Mouse (Mus musculus): ENCODE measurements around the gene Rarres1. TPM values are rescaled to one million over a fixed set of nuclear protein-coding genes. Genes with fewer than 3 reads are reported as not detected.
A peak's percentile ranks its signal among the peaks of the same experiment; 100 is the strongest.

Gene Rarres1
- polyA plus RNA-seq, 1 experiment from 2014 or later: 3.1 TPM

DNA sequence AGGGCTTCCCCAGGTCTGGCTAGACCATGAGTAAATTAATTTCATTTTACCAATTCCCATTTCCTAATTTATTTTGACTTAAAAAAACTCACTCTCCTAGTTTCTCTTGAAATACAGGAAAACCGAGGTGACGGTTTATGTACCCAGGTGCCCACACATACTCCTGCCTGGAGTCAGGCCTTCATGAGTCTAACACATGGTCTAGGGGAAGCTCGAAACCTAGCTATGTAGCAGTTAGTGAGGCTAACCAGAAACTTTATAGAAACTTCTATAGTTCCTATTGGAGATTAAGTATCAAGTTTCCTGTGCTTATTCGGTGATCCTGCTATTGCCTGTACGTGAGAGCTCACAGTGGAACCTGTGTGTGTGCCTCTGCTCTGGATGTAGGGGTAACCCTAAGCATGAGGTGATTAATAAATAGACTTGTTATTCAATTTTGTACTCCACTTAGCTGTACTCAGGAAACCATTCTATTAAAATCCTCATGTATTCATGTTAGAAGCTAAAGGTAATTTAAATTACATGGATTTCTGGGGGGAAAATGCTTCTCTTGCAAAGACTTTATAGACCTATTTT, 5.3 kb upstream of the Rarres1 start:
- Histone ChIP-seq H3K36me3 (replicated peaks) (no peaks in the 10 kb centered on the region), H3K27ac (replicated peaks) (no peak overlapping the region), H3K4me3 (replicated peaks) (no peak overlapping the region), H3K27me3 (peaks cover 17% of the 10 kb centered on the region), H3K4me2 (no peak overlapping the region), H3K4me1 (replicated peaks) (no peaks in the 10 kb centered on the region), H3K9me3 (replicated peaks) (no peaks in the 10 kb centered on the region), H3K9ac (no peak overlapping the region)
- ATAC-seq (ENCODE audit: insufficient read depth): no peak
- WGBS (ENCODE audit: insufficient replicate concordance): 67% methylated on average over 5 of the region's 5 CpGs

DNA sequence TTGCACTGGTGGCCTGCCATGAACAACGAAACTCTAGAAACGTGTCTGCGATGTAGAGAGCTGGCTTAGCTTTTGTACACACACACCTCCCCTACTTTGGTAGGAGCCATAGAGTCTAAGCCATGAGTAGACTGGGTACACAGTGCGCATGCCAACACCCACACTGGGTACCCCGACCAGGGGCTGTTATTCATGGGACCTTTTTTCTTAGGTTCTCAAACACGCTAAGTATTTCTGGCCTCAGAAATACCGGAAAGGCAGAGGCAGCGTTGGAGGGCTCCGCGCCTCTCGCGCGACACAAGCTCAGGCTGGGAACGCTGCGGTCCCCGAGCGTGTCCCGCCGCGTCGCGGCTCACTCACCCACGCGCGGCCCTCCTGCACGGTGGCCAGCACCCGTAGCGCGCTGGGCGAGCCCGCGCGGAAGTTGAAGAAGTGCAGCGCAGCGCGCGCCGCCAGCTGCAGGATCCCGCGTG, 486 bp downstream of the Rarres1 start:
- H3K4me3 ChIP-seq (replicated peaks): peak overlapping the region; percentile 53
- 0 out of 2 replicates have a peak, but pooled peaks cover 5% of the 10 kb centered on the region for H3K4me1 ChIP-seq (replicated peaks)
- no peak for ATAC-seq (ENCODE audit: insufficient read depth)
- WGBS (ENCODE audit: insufficient replicate concordance): 5% methylated on average over 40 of the region's 40 CpGs
- no peak overlapping the region for H3K9ac ChIP-seq
- peak overlapping the region; percentile 74 for H3K4me2 ChIP-seq
- H3K27me3 ChIP-seq: peaks cover 41% of the 10 kb centered on the region
- H3K9me3 ChIP-seq (replicated peaks): no peaks in the 10 kb centered on the region
- H3K36me3 ChIP-seq (replicated peaks): no peaks in the 10 kb centered on the region
- no peak overlapping the region for H3K27ac ChIP-seq (replicated peaks)

DNA sequence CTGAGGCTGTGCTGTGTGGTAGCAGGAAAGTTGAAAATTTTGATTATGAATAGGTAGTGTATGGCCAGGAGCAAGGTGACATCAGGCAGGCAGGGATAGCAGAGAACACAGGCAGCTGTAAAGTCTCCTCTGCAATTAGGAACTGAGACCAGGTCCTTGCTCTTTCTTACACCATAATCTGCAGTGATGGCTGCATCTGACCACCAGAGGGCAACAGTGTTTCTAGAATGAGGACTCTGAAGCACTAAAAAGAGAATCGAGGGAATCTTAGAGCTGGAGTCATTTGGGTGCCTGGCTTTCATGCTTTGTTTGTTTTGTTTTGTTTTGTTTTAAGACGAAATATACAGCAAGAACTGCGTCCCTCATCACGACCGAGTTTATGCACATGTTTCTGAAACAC, 2.5 kb downstream of the Rarres1 start:
- WGBS (ENCODE audit: insufficient replicate concordance): 0% methylated on average over 5 of the region's 5 CpGs
- ATAC-seq (ENCODE audit: insufficient read depth): no peak
- no peak overlapping the region for H3K4me2 ChIP-seq
- peaks cover 41% of the 10 kb centered on the region for H3K27me3 ChIP-seq
- H3K4me3 ChIP-seq (replicated peaks): no peak overlapping the region
- no peak overlapping the region for H3K27ac ChIP-seq (replicated peaks)
- no peaks in the 10 kb centered on the region for H3K36me3 ChIP-seq (replicated peaks)
- no peak overlapping the region for H3K9ac ChIP-seq
- H3K4me1 ChIP-seq (replicated peaks): 0 out of 2 replicates have a peak, but pooled peaks cover 5% of the 10 kb centered on the region
- no peaks in the 10 kb centered on the region for H3K9me3 ChIP-seq (replicated peaks)

DNA sequence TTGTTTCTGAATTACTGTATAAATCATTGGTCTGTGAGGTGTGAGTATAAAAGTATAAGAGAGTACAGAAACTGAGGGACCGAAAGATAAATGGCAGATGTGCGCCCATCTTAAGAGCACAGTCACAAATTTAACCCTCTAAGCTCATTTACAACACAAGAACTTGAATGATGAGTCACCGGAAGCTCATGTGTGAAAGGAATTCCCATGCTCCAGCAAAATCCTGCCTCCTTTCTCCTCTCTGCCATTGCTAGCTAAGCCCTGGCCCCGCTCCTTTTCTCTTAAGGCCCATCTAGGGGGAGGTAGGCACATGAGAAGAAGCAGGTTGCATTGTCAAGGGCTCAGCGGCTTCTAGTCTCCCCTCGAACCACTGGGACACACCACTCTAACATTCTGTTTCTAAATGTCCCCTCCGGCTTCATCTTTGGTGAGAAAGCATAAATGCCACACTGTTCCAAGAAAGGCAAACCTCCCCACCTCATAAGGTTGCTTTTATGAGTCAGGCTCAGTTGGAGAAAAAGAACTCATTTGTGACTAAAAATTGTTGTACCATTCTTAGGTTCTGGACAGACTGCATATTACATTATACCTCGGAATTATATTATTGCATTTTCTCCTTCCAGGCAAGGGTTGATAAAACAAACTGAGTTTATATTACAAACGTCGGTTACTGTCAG, 7.0 kb downstream of the Rarres1 start:
- Histone ChIP-seq H3K4me1 (replicated peaks) (no peaks in the 10 kb centered on the region), H3K9ac (no peak overlapping the region), H3K4me3 (replicated peaks) (no peak overlapping the region), H3K27me3 (peaks cover 2% of the 10 kb centered on the region), H3K27ac (replicated peaks) (no peak overlapping the region), H3K4me2 (no peak overlapping the region), H3K9me3 (replicated peaks) (no peaks in the 10 kb centered on the region), H3K36me3 (replicated peaks) (no peaks in the 10 kb centered on the region)
- no peak for ATAC-seq (ENCODE audit: insufficient read depth)
- 69% methylated on average over 10 of the region's 10 CpGs for WGBS (ENCODE audit: insufficient replicate concordance)

DNA sequence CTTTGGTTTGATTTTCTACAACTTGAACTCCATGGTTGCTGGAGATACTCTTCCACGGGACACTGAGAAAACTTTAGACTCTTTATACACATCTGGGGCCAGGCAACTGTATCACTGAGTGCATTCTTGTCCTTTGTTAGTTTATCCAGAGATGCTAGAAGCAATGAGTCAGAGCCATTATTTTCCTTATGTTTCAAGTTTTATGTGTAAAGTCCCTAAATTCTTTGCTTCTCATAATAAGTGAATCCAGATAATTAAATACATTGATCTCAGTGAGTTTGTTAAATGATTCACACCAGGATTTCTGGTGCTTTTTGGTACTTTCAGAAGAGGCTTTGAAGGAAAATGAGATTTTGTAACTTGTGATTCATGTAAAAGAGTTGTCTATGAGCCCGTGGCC, 10.0 kb downstream of the Rarres1 start:
- Histone ChIP-seq H3K27me3 (no peaks in the 10 kb centered on the region), H3K9me3 (replicated peaks) (no peaks in the 10 kb centered on the region), H3K4me3 (replicated peaks) (no peak overlapping the region), H3K4me2 (no peak overlapping the region), H3K27ac (replicated peaks) (no peak overlapping the region), H3K9ac (no peak overlapping the region), H3K36me3 (replicated peaks) (no peaks in the 10 kb centered on the region), H3K4me1 (replicated peaks) (no peaks in the 10 kb centered on the region)
- ATAC-seq (ENCODE audit: insufficient read depth): no peak
- WGBS (ENCODE audit: insufficient replicate concordance): 57% methylated on average over 2 of the region's 2 CpGs

DNA sequence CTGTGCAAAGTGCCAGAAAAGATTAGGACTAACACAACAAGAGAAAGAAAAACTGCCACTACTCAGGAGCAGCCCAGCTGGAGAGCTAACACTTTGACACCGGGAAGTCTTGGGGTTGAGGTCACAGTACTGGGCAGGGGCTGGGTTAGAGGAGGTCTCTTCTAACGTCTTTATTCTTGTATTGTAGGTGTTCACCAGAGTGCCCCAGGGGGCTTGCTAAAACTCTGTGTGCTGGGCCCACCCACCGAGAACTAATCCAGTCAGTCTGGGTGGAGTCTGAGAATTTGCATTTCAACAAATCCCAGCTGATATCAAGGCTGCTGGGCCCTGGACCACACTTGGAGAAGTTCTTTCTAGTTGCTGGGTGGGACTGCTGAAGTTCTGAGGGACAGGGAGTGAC, 11.4 kb downstream of the Rarres1 start:
- no peak for ATAC-seq (ENCODE audit: insufficient read depth)
- H3K9me3 ChIP-seq (replicated peaks): no peaks in the 10 kb centered on the region
- 16% methylated on average over 3 of the region's 3 CpGs for WGBS (ENCODE audit: insufficient replicate concordance)

DNA sequence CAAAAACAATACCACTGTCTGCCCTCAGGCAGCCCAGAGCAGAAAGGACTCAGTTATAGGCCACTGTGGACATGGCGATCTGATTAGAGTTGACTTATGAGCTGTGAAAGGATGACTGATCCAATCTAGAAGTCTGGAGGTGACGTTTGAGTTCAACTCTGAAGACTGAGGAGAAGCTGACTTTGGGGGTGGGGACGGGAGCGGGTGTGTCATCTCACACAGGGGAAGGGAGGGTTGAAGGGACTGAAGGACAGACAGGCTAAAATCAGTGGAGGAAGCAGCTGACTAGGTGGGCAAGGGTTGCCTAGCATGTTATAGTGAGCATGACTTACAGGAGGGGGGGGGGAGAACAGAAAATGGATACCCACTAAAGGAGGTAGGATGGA, 15.9 kb downstream of the Rarres1 start:
- Histone ChIP-seq H3K27ac (replicated peaks) (no peak overlapping the region), H3K9ac (no peak overlapping the region), H3K9me3 (replicated peaks) (no peaks in the 10 kb centered on the region), H3K4me1 (replicated peaks) (peaks cover 9% of the 10 kb centered on the region), H3K27me3 (no peaks in the 10 kb centered on the region), H3K36me3 (replicated peaks) (no peaks in the 10 kb centered on the region), H3K4me2 (no peak overlapping the region), H3K4me3 (replicated peaks) (no peak overlapping the region)
- ATAC-seq (ENCODE audit: insufficient read depth): peak; percentile 31; the same call in 1 of the 2 replicates
- 64% methylated on average over 4 of the region's 4 CpGs for WGBS (ENCODE audit: insufficient replicate concordance)

More for the DNA sequence above, 11.4 kb downstream of the Rarres1 start:
- no peak overlapping the region for H3K9ac ChIP-seq
- H3K27ac ChIP-seq (replicated peaks): no peak overlapping the region
- H3K36me3 ChIP-seq (replicated peaks): no peaks in the 10 kb centered on the region
- H3K4me3 ChIP-seq (replicated peaks): no peak overlapping the region
- no peak overlapping the region for H3K4me2 ChIP-seq
- no peaks in the 10 kb centered on the region for H3K27me3 ChIP-seq
- H3K4me1 ChIP-seq (replicated peaks): 0 out of 2 replicates have a peak, but pooled peaks cover 4% of the 10 kb centered on the region

DNA sequence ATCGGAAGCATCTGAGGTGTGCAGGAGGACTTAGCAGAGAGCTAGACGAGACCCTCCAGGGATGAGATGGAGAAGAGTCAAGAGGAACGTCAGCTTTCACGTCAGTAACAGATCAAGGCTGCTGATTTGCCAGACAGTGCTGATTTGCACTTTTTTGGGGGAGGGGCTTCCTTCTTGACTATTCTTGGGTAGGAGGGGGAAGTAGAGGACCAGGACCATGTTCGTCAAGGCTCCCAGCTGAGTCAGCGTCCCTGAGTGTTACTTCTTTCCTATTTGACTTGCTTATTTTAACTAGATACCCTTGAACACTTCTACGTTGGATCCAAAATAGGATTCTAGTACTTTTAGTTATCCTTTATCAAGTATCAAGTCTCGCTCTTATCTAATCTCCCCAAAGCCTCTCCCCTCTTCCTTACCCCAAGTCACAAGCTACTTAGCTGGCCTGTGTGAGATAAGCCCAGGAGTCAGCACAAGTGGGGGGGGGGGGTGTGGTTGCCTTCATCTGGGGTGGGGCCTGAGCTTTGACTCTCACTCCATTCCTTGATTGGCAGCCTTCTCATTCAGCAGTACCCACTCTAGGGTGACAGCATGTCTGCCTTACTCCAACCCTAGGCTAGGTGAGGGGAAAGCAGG, 16.4 kb downstream of the Rarres1 start:
- WGBS (ENCODE audit: insufficient replicate concordance): 57% methylated on average over 8 of the region's 8 CpGs
- H3K27ac ChIP-seq (replicated peaks): no peak overlapping the region
- H3K9me3 ChIP-seq (replicated peaks): no peaks in the 10 kb centered on the region
- H3K4me2 ChIP-seq: no peak overlapping the region
- no peaks in the 10 kb centered on the region for H3K36me3 ChIP-seq (replicated peaks)
- H3K27me3 ChIP-seq: no peaks in the 10 kb centered on the region
- no peak overlapping the region for H3K9ac ChIP-seq
- no peak overlapping the region for H3K4me3 ChIP-seq (replicated peaks)
- ATAC-seq (ENCODE audit: insufficient read depth): peak; percentile 77
- H3K4me1 ChIP-seq (replicated peaks): peaks cover 9% of the 10 kb centered on the region

DNA sequence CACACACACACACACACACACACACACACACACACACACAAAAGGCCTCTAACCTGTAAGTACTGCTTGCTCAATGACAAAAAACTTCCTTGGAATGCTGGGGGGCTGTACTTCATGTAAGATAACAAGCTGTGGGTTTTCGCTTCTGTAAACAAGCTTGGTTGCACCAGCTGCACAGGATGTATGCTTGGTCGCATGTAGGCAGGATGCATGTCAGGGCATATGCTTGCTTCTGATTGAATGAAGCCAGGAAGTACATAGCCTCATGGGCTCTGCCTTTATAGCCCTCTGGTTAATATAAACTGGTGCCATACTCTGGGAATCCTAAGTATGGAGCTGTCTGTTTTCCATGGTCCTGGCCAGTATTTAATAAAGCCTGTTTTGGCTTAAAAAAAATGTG, 17.3 kb downstream of the Rarres1 start:
- Histone ChIP-seq H3K9ac (no peak overlapping the region), H3K36me3 (replicated peaks) (no peaks in the 10 kb centered on the region), H3K27ac (replicated peaks) (no peak overlapping the region), H3K9me3 (replicated peaks) (no peaks in the 10 kb centered on the region), H3K4me1 (replicated peaks) (peaks cover 9% of the 10 kb centered on the region), H3K27me3 (no peaks in the 10 kb centered on the region), H3K4me2 (no peak overlapping the region), H3K4me3 (replicated peaks) (no peak overlapping the region)
- 66% methylated on average over 2 of the region's 2 CpGs for WGBS (ENCODE audit: insufficient replicate concordance)
- ATAC-seq (ENCODE audit: insufficient read depth): no peak

DNA sequence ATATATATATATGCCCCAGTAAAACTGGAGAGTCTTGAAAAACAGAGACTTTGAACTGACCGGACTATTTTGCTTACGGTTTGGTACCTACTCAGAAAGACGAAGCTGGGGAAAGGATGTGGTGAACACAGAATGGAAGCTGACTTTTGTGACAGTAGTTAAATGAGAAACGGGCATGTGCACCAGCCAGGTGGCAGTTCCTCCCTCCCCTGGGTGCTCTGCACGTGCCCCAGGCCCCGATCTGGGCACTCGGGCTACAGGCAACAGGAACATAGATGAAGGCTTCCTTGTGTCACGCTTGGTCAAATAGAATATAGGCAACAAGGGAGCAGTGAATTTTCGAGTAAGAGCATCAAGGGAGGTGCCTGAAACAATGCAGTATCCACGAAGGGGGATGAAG, 19.0 kb downstream of the Rarres1 start:
- Histone ChIP-seq H3K4me3 (replicated peaks) (no peak overlapping the region), H3K9me3 (replicated peaks) (no peaks in the 10 kb centered on the region), H3K4me2 (no peak overlapping the region), H3K36me3 (replicated peaks) (no peaks in the 10 kb centered on the region), H3K4me1 (replicated peaks) (peaks cover 9% of the 10 kb centered on the region), H3K27me3 (no peaks in the 10 kb centered on the region), H3K9ac (no peak overlapping the region), H3K27ac (replicated peaks) (no peak overlapping the region)
- WGBS (ENCODE audit: insufficient replicate concordance): 61% methylated on average over 10 of the region's 10 CpGs
- no peak for ATAC-seq (ENCODE audit: insufficient read depth)

DNA sequence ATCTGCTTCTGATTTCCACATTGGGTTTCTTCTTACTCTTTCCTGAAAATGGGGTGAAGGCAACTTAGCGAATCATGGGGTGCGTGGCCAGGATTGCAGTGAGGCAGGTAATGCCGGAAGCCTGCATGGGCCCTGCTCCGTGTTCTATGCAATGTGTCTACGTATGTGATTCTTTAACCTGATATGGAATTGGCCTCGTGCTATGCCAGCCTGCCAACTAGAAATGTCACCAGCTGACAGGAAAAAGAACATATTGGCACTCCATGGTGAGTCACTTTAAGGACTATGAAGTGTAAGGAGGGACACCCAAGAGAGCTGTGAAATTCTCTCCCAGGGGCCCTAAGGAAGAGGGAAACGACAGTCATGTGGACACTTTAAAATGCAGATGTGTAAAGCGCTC, 22.2 kb downstream of the Rarres1 start:
- H3K4me1 ChIP-seq (replicated peaks): no peaks in the 10 kb centered on the region
- H3K9me3 ChIP-seq (replicated peaks): no peaks in the 10 kb centered on the region
- no peak overlapping the region for H3K4me3 ChIP-seq (replicated peaks)
- H3K27ac ChIP-seq (replicated peaks): no peak overlapping the region
- H3K36me3 ChIP-seq (replicated peaks): no peaks in the 10 kb centered on the region
- H3K4me2 ChIP-seq: no peak overlapping the region
- no peak for ATAC-seq (ENCODE audit: insufficient read depth)
- WGBS (ENCODE audit: insufficient replicate concordance): 66% methylated on average over 8 of the region's 8 CpGs
- H3K27me3 ChIP-seq: no peaks in the 10 kb centered on the region
- no peak overlapping the region for H3K9ac ChIP-seq

Data from liver, embryonic 15.5 days (tissue).